In genomic region chr9:61370889-61371754, GRCm38 (mm10) we compare ENCODE assay signal across 8 mouse cellular contexts. TPM values are rescaled to one million over a fixed set of nuclear protein-coding genes. Genes with fewer than 3 reads are reported as not detected.
DNase-seq lines count a peak whose midpoint lies in the region; ATAC-seq and TF ChIP-seq lines count a peak whose summit lies in the region.

No protein-coding gene starts in this region.

- H3K4me3 ChIP-seq in forebrain, embryonic 10.5 days, result peak overlapping the region; percentile 98
- peak overlapping the region; percentile 81 for H3K4me3 ChIP-seq in heart, embryonic 13.5 days
- peak overlapping the region; percentile 70 for H3K4me3 ChIP-seq in liver, embryonic 15.5 days (replicated peaks)
- H3K4me3 ChIP-seq in neural tube, embryonic 11.5 days (ENCODE audit: low read depth, low read length), result peak overlapping the region; percentile 36
- peak overlapping the region; percentile 84 for H3K4me3 ChIP-seq in stomach, postnatal 0 days (ENCODE audit: low read depth, low read length)

- WGBS in forebrain, embryonic 10.5 days, result under 1% methylated on average over 66 of the region's 66 CpGs
- WGBS in heart, embryonic 13.5 days, result 1% methylated on average over 66 of the region's 66 CpGs
- under 1% methylated on average over 66 of the region's 66 CpGs for WGBS in liver, embryonic 15.5 days (ENCODE audit: insufficient replicate concordance)
- under 1% methylated on average over 66 of the region's 66 CpGs for WGBS in neural tube, embryonic 11.5 days
- under 1% methylated on average over 66 of the region's 66 CpGs for WGBS in stomach, postnatal 0 days

- peaks cover 18% of the 10 kb centered on the region for H3K36me3 ChIP-seq in forebrain, embryonic 10.5 days (replicated peaks)
- peaks cover 6% of the 10 kb centered on the region for H3K36me3 ChIP-seq in heart, embryonic 13.5 days
- no peaks in the 10 kb centered on the region for H3K36me3 ChIP-seq in liver, embryonic 15.5 days (replicated peaks)
- H3K36me3 ChIP-seq in neural tube, embryonic 11.5 days (ENCODE audit: control insufficient read depth, insufficient read depth, low read length), result peaks cover 2% of the 10 kb centered on the region; the same call in 1 of the 2 replicates
- no peaks in the 10 kb centered on the region for H3K36me3 ChIP-seq in stomach, postnatal 0 days (ENCODE audit: control insufficient read depth, insufficient read depth, low read length)

- H3K9ac ChIP-seq in heart, embryonic 13.5 days, result peak overlapping the region; percentile 85
- H3K9ac ChIP-seq in liver, embryonic 15.5 days, result peak overlapping the region; percentile 69
- H3K9ac ChIP-seq in neural tube, embryonic 11.5 days (ENCODE audit: low read length), result peak overlapping the region; percentile 69
- peak overlapping the region; percentile 74 for H3K9ac ChIP-seq in stomach, postnatal 0 days (ENCODE audit: low read length)

- peak overlapping the region; percentile 100 for H3K27ac ChIP-seq in forebrain, embryonic 10.5 days
- peak overlapping the region; percentile 84 for H3K27ac ChIP-seq in heart, embryonic 13.5 days (replicated peaks)
- peak overlapping the region; percentile 78 for H3K27ac ChIP-seq in liver, embryonic 15.5 days (replicated peaks)
- peak overlapping the region; percentile 90 for H3K27ac ChIP-seq in neural tube, embryonic 11.5 days (ENCODE audit: low read depth, low read length)
- H3K27ac ChIP-seq in stomach, postnatal 0 days (replicated peaks), result peak overlapping the region; percentile 95

- ATAC-seq in heart, embryonic 13.5 days (ENCODE audit: extremely low read depth, insufficient number of reproducible peaks, low FRiP score, low TSS enrichment), result peak; percentile 2; the same call in 1 of the 2 replicates
- peak; percentile 26 for ATAC-seq in liver, embryonic 15.5 days (ENCODE audit: insufficient read depth)
- peak; percentile 20; the same call in 1 of the 2 replicates for ATAC-seq in neural tube, embryonic 11.5 days (ENCODE audit: insufficient read depth, low FRiP score, low TSS enrichment)
- no peak for ATAC-seq in stomach, postnatal 0 days (ENCODE audit: low FRiP score, low TSS enrichment)

- peak; percentile 67 to 71 for DNase-seq in B cell, adult 2 months
- peak; percentile 85 for DNase-seq in brain, adult 2 months (ENCODE audit: low read depth, low spot score)
- peak; percentile 80 for DNase-seq in forebrain, embryonic 10.5 days (ENCODE audit: extremely low spot score, low spot score)
- DNase-seq in kidney, postnatal 10 days, result peak; percentile 87
- peak; percentile 75 for DNase-seq in neural tube, embryonic 11.5 days (ENCODE audit: low spot score)
- peak; percentile 72 for DNase-seq in stomach, postnatal 0 days (ENCODE audit: low spot score)

- peaks cover 22% of the 10 kb centered on the region for H3K27me3 ChIP-seq in forebrain, embryonic 10.5 days (ENCODE audit: poor library complexity, severe bottlenecking)
- peaks cover 49% of the 10 kb centered on the region for H3K27me3 ChIP-seq in heart, embryonic 13.5 days (replicated peaks)
- peaks cover 77% of the 10 kb centered on the region for H3K27me3 ChIP-seq in liver, embryonic 15.5 days
- H3K27me3 ChIP-seq in neural tube, embryonic 11.5 days (ENCODE audit: control insufficient read depth, insufficient read depth, low read length), result no peaks in the 10 kb centered on the region
- H3K27me3 ChIP-seq in stomach, postnatal 0 days (ENCODE audit: control insufficient read depth, insufficient read depth, low read length), result no peaks in the 10 kb centered on the region

- no peaks in the 10 kb centered on the region for H3K9me3 ChIP-seq in forebrain, embryonic 10.5 days
- no peaks in the 10 kb centered on the region for H3K9me3 ChIP-seq in heart, embryonic 13.5 days
- H3K9me3 ChIP-seq in liver, embryonic 15.5 days (replicated peaks), result no peaks in the 10 kb centered on the region
- H3K9me3 ChIP-seq in neural tube, embryonic 11.5 days (ENCODE audit: control insufficient read depth, low read length), result no peaks in the 10 kb centered on the region
- H3K9me3 ChIP-seq in stomach, postnatal 0 days (ENCODE audit: control insufficient read depth, low read length), result no peaks in the 10 kb centered on the region

- no peak for TF ChIP-seq EP300 in stomach, postnatal 0 days (optimal IDR thresholded peaks at IDR 0.05)

- H3K4me1 ChIP-seq in forebrain, embryonic 10.5 days, result peaks cover 84% of the 10 kb centered on the region
- H3K4me1 ChIP-seq in heart, embryonic 13.5 days, result peaks cover 74% of the 10 kb centered on the region
- H3K4me1 ChIP-seq in liver, embryonic 15.5 days (replicated peaks), result peaks cover 79% of the 10 kb centered on the region
- H3K4me1 ChIP-seq in neural tube, embryonic 11.5 days (ENCODE audit: control insufficient read depth, insufficient read depth, low read length), result peaks cover 37% of the 10 kb centered on the region
- H3K4me1 ChIP-seq in stomach, postnatal 0 days (replicated peaks; ENCODE audit: control insufficient read depth, insufficient read depth), result peaks cover 8% of the 10 kb centered on the region

- 0 out of 2 replicates have a peak, but pooled peaks have one; percentile 2 for TF ChIP-seq CTCF in stomach, postnatal 0 days (IDR thresholded peaks at IDR 0.05; ENCODE audit: low read depth)

- peak overlapping the region; percentile 96 for H3K4me2 ChIP-seq in heart, embryonic 13.5 days
- peak overlapping the region; percentile 98 for H3K4me2 ChIP-seq in liver, embryonic 15.5 days
- H3K4me2 ChIP-seq in neural tube, embryonic 11.5 days (ENCODE audit: low read depth), result peak overlapping the region; percentile 81
- peak overlapping the region; percentile 95 for H3K4me2 ChIP-seq in stomach, postnatal 0 days (replicated peaks; ENCODE audit: low read depth)

RNA-seq across cellular contexts. Expression of gene Tle3, which starts 1.0 kb away (rescaled TPM):
- 43.4 and 45.6 TPM in 2 replicates for polyA plus RNA-seq in forebrain, embryonic 10.5 days (2016; fragmentation: Nextera tagmentation; extraction: Ambion mirVana)
- 7.3 and 9.1 TPM in 2 replicates for polyA plus RNA-seq in heart, embryonic 13.5 days (2015; fragmentation: Nextera tagmentation; extraction: Ambion mirVana)
- polyA plus RNA-seq in liver, embryonic 15.5 days (2015; fragmentation: Nextera tagmentation; extraction: Ambion mirVana), result 3.0 and 4.0 TPM in 2 replicates
- polyA plus RNA-seq in neural tube, embryonic 11.5 days (2014; fragmentation: Nextera tagmentation; extraction: Ambion mirVana), result 42.4 and 43.6 TPM in 2 replicates
- polyA plus RNA-seq in stomach, postnatal 0 days (2015; fragmentation: Nextera tagmentation; extraction: Ambion mirVana), result 16.8 and 18.2 TPM in 2 replicates

Comparison
In these comparisons a context has a peak if more than half of its experiments do, and no peak if none do; other contexts are left out.
1. H3K4me3 ChIP-seq: peak in every context shown above with its lines; median percentile 98 in forebrain, embryonic 10.5 days; 84 in stomach, postnatal 0 days; 81 in heart, embryonic 13.5 days; 70 in liver, embryonic 15.5 days; 36 in neural tube, embryonic 11.5 days.